Mouse (Mus musculus) midbrain, embryonic 12.5 days (tissue): ENCODE data around the gene Ccdc86. TPM values are rescaled to one million over a fixed set of nuclear protein-coding genes. Genes with fewer than 3 reads are reported as not detected.

Experiments used
- ATAC-seq: fragments of 200-750 bp; cut with Nextera tagmentation; 2 replicates; pipeline ENCODE4 v1.8.0; 2017; ENCODE audit warnings: low read depth, moderate TSS enrichment, moderate library complexity; ENCODE audit not compliant: low FRiP score
- H3K27ac ChIP-seq: fragments of 300-500 bp; sonication (generic); replicated peaks from 2 replicates; pipeline ENCODE4 v1.5.1; 2016; ENCODE audit warnings: mild to moderate bottlenecking
- H3K27me3 ChIP-seq: fragments of 300-500 bp; sonication (generic); 2 replicates; pipeline ENCODE4 v1.6.1; 2016; ENCODE audit warnings: mild to moderate bottlenecking
- H3K36me3 ChIP-seq: fragments of 300-500 bp; sonication (generic); 2 replicates; pipeline ENCODE4 v1.6.1; 2016
- H3K4me1 ChIP-seq: fragments of 300-500 bp; sonication (generic); 2 replicates; pipeline ENCODE4 v1.6.1; 2016
- H3K4me2 ChIP-seq: fragments of 300-500 bp; sonication (generic); replicated peaks from 2 replicates; pipeline ENCODE4 v1.6.1; 2016; ENCODE audit warnings: mild to moderate bottlenecking, moderate library complexity
- H3K4me3 ChIP-seq: fragments of 300-500 bp; sonication (generic); 2 replicates; pipeline ENCODE4 v1.5.1; 2016; ENCODE audit warnings: mild to moderate bottlenecking
- H3K9ac ChIP-seq: fragments of 300-500 bp; sonication (generic); replicated peaks from 2 replicates; pipeline ENCODE4 v1.6.1; 2016; ENCODE audit warnings: mild to moderate bottlenecking, moderate library complexity
- H3K9me3 ChIP-seq: fragments of 300-500 bp; sonication (generic); 2 replicates; pipeline ENCODE4 v1.6.1; 2016; ENCODE audit warnings: mild to moderate bottlenecking
- WGBS: fragments of 180-500 bp; shearing (Covaris S2); methylation state at CpG from one replicate; pipeline ENCODE4 v1.1.7; 2016; 5-methylcytosine and 5-hydroxymethylcytosine counted together
- polyA plus RNA-seq: library from polyadenylated mRNA; unstranded; fragments of >200 nt; fragmentation: Nextera tagmentation; extraction: Ambion mirVana; gene quantifications from 2 replicates; pipeline ENCODE4 v1.2.1, GENCODE M21; 2016

The Ccdc86 gene
- polyA plus RNA-seq, 1 experiment from 2014 or later, result 23.7 TPM

GRCm38 (mm10) chr19:10924220-10924619, 24.8 kb downstream of the Ccdc86 start:
- no peaks in the 10 kb centered on the region for H3K36me3 ChIP-seq
- 75% methylated on average over 4 of the region's 4 CpGs for WGBS
- H3K4me1 ChIP-seq, result 0 out of 2 replicates have a peak, but pooled peaks cover 8% of the 10 kb centered on the region
- no peak overlapping the region for H3K9ac ChIP-seq
- no peak overlapping the region for H3K27ac ChIP-seq
- no peak for ATAC-seq
- no peaks in the 10 kb centered on the region for H3K9me3 ChIP-seq
- H3K4me2 ChIP-seq, result no peak overlapping the region
- no peaks in the 10 kb centered on the region for H3K27me3 ChIP-seq
- H3K4me3 ChIP-seq, result no peak overlapping the region

GRCm38 (mm10) chr19:10921058-10921457, 28.0 kb downstream of the Ccdc86 start:
- H3K27me3 ChIP-seq, result no peaks in the 10 kb centered on the region
- no peak overlapping the region for H3K9ac ChIP-seq
- H3K4me1 ChIP-seq, result 0 out of 2 replicates have a peak, but pooled peaks cover 3% of the 10 kb centered on the region
- H3K36me3 ChIP-seq, result no peaks in the 10 kb centered on the region
- H3K9me3 ChIP-seq, result no peaks in the 10 kb centered on the region
- 84% methylated on average over 3 of the region's 3 CpGs for WGBS
- H3K4me2 ChIP-seq, result no peak overlapping the region
- H3K27ac ChIP-seq, result no peak overlapping the region
- H3K4me3 ChIP-seq, result no peak overlapping the region
- ATAC-seq, result no peak

- H3K4me1 ChIP-seq, result no peaks in the 10 kb centered on the region
- H3K4me3 ChIP-seq, result no peak within 1 kb of the TSS
- H3K4me2 ChIP-seq, result no peak within 1 kb of the TSS
- no peaks in the 10 kb centered on the region for H3K27me3 ChIP-seq
- no peak within 1 kb of the TSS for H3K9ac ChIP-seq
- H3K27ac ChIP-seq, result no peak within 1 kb of the TSS
- 69% methylated on average over 2 of the region's 2 CpGs for WGBS
- H3K9me3 ChIP-seq, result no peaks in the 10 kb centered on the region
- H3K36me3 ChIP-seq, result no peaks in the 10 kb centered on the region
- no peak for ATAC-seq
Observed at GRCm38 (mm10) chr19:10920532-10920931, 28.5 kb downstream of the Ccdc86 start, which contains the start of gene Zp1. TSS of gene Zp1 (minus strand) at chr19:10920632.

GRCm38 (mm10) chr19:10918321-10918991, 30.6 kb downstream of the Ccdc86 start:
- ATAC-seq, result no peak
- Histone ChIP-seq H3K4me1 (no peaks in the 10 kb centered on the region), H3K36me3 (no peaks in the 10 kb centered on the region), H3K4me2 (no peak overlapping the region), H3K9me3 (no peaks in the 10 kb centered on the region), H3K27ac (no peak overlapping the region), H3K27me3 (no peaks in the 10 kb centered on the region), H3K4me3 (no peak overlapping the region), H3K9ac (no peak overlapping the region)
- 90% methylated on average over 10 of the region's 10 CpGs for WGBS

- Histone ChIP-seq H3K4me3 (no peak overlapping the region), H3K27me3 (no peaks in the 10 kb centered on the region), H3K4me2 (no peak overlapping the region), H3K36me3 (no peaks in the 10 kb centered on the region), H3K4me1 (no peaks in the 10 kb centered on the region), H3K9me3 (no peaks in the 10 kb centered on the region), H3K9ac (no peak overlapping the region), H3K27ac (no peak overlapping the region)
- WGBS, result 69% methylated on average over 5 of the region's 5 CpGs
- no peak for ATAC-seq
Observed at GRCm38 (mm10) chr19:10916506-10916905, 32.6 kb downstream of the Ccdc86 start.

GRCm38 (mm10) chr19:10914870-10915269, 34.2 kb downstream of the Ccdc86 start:
- H3K4me3 ChIP-seq, result no peak overlapping the region
- 100% methylated on average over 2 of the region's 2 CpGs for WGBS
- no peaks in the 10 kb centered on the region for H3K27me3 ChIP-seq
- H3K4me1 ChIP-seq, result no peaks in the 10 kb centered on the region
- no peaks in the 10 kb centered on the region for H3K36me3 ChIP-seq
- no peak overlapping the region for H3K27ac ChIP-seq
- no peak for ATAC-seq
- no peak overlapping the region for H3K4me2 ChIP-seq
- H3K9ac ChIP-seq, result no peak overlapping the region
- H3K9me3 ChIP-seq, result no peaks in the 10 kb centered on the region

GRCm38 (mm10) chr19:10914291-10914690, 34.8 kb downstream of the Ccdc86 start:
- Histone ChIP-seq H3K27ac (no peak overlapping the region), H3K4me1 (no peaks in the 10 kb centered on the region), H3K4me2 (no peak overlapping the region), H3K27me3 (no peaks in the 10 kb centered on the region), H3K9ac (no peak overlapping the region), H3K4me3 (no peak overlapping the region), H3K9me3 (no peaks in the 10 kb centered on the region), H3K36me3 (no peaks in the 10 kb centered on the region)
- 82% methylated on average over 7 of the region's 7 CpGs for WGBS
- ATAC-seq, result no peak

GRCm38 (mm10) chr19:10909087-10909721, 39.9 kb downstream of the Ccdc86 start:
- Histone ChIP-seq H3K36me3 (peaks cover 44% of the 10 kb centered on the region), H3K4me3 (no peak overlapping the region), H3K27ac (0 out of 2 replicates have a peak overlapping the region, but pooled peaks have one; percentile 20), H3K4me2 (no peak overlapping the region), H3K4me1 (no peaks in the 10 kb centered on the region), H3K27me3 (no peaks in the 10 kb centered on the region), H3K9me3 (no peaks in the 10 kb centered on the region), H3K9ac (no peak overlapping the region)
- WGBS, result 82% methylated on average over 6 of the region's 6 CpGs
- ATAC-seq, result no peak

- 63% methylated on average over 3 of the region's 3 CpGs for WGBS
- Histone ChIP-seq H3K4me2 (no peak overlapping the region), H3K27me3 (no peaks in the 10 kb centered on the region), H3K27ac (no peak overlapping the region), H3K9ac (no peak overlapping the region), H3K9me3 (no peaks in the 10 kb centered on the region), H3K4me3 (no peak overlapping the region), H3K36me3 (peaks cover 57% of the 10 kb centered on the region), H3K4me1 (no peaks in the 10 kb centered on the region)
- ATAC-seq, result no peak
Observed at GRCm38 (mm10) chr19:10907891-10908290, 41.2 kb downstream of the Ccdc86 start.

GRCm38 (mm10) chr19:10905728-10906000, 43.4 kb downstream of the Ccdc86 start:
- H3K9me3 ChIP-seq, result no peaks in the 10 kb centered on the region
- no peak overlapping the region for H3K4me3 ChIP-seq
- no peak overlapping the region for H3K9ac ChIP-seq
- H3K4me1 ChIP-seq, result no peaks in the 10 kb centered on the region
- no peaks in the 10 kb centered on the region for H3K27me3 ChIP-seq
- no peak overlapping the region for H3K4me2 ChIP-seq
- 84% methylated on average over 5 of the region's 5 CpGs for WGBS
- peaks cover 79% of the 10 kb centered on the region for H3K36me3 ChIP-seq
- no peak overlapping the region for H3K27ac ChIP-seq
- ATAC-seq, result no peak

- no peak overlapping the region for H3K27ac ChIP-seq
- no peak overlapping the region for H3K9ac ChIP-seq
- H3K4me1 ChIP-seq, result no peaks in the 10 kb centered on the region
- no peaks in the 10 kb centered on the region for H3K27me3 ChIP-seq
- no peak overlapping the region for H3K4me2 ChIP-seq
- no peaks in the 10 kb centered on the region for H3K9me3 ChIP-seq
- ATAC-seq, result peak; percentile 39; the same call in 1 of the 2 replicates
- WGBS, result 68% methylated on average over 7 of the region's 7 CpGs
- peaks cover 85% of the 10 kb centered on the region for H3K36me3 ChIP-seq
- H3K4me3 ChIP-seq, result no peak overlapping the region
Observed at GRCm38 (mm10) chr19:10904927-10905727, 43.9 kb downstream of the Ccdc86 start.

GRCm38 (mm10) chr19:10904512-10904911, 44.6 kb downstream of the Ccdc86 start:
- no peak overlapping the region for H3K9ac ChIP-seq
- no peaks in the 10 kb centered on the region for H3K4me1 ChIP-seq
- no peaks in the 10 kb centered on the region for H3K9me3 ChIP-seq
- H3K4me2 ChIP-seq, result no peak overlapping the region
- no peak overlapping the region for H3K27ac ChIP-seq
- 92% methylated on average over 5 of the region's 5 CpGs for WGBS
- H3K27me3 ChIP-seq, result no peaks in the 10 kb centered on the region
- H3K4me3 ChIP-seq, result no peak overlapping the region
- ATAC-seq, result no peak
- peaks cover 91% of the 10 kb centered on the region for H3K36me3 ChIP-seq
